Mouse (Mus musculus) heart, embryonic 11.5 days (tissue): ENCODE results near the gene Mob2. TPM values are rescaled to one million over a fixed set of nuclear protein-coding genes. Genes with fewer than 3 reads are reported as not detected.

Experiments
- ATAC-seq: fragments of 200-750 bp; cut with Nextera tagmentation; replicated peaks from 2 replicates; pipeline ENCODE4 v1.8.0; 2017; ENCODE audit warnings: moderate library complexity; ENCODE audit not compliant: insufficient number of reproducible peaks, low FRiP score, low TSS enrichment
- H3K27ac ChIP-seq: fragments of 300-500 bp; sonication (generic); 2 replicates; pipeline ENCODE4 v1.5.1; 2014; ENCODE audit warnings: mild to moderate bottlenecking, low read depth, low read length
- H3K27me3 ChIP-seq: fragments of 300-500 bp; sonication (generic); 2 replicates; pipeline ENCODE4 v1.6.1; 2014; ENCODE audit warnings: mild to moderate bottlenecking, low read length, mixed read lengths; ENCODE audit not compliant: control insufficient read depth, insufficient read depth
- H3K36me3 ChIP-seq: fragments of 300-500 bp; sonication (generic); 2 replicates; pipeline ENCODE4 v1.6.1; 2014; ENCODE audit warnings: mild to moderate bottlenecking, low read length, moderate library complexity, mixed read lengths; ENCODE audit not compliant: control insufficient read depth, insufficient read depth
- H3K4me1 ChIP-seq: fragments of 300-500 bp; sonication (generic); 2 replicates; pipeline ENCODE4 v1.6.1; 2014; ENCODE audit warnings: low read length; ENCODE audit not compliant: control insufficient read depth, insufficient read depth
- H3K4me2 ChIP-seq: fragments of 300-500 bp; sonication (generic); 2 replicates; pipeline ENCODE4 v1.6.1; 2014; ENCODE audit warnings: mild to moderate bottlenecking, moderate library complexity
- H3K4me3 ChIP-seq: fragments of 300-500 bp; sonication (generic); 2 replicates; pipeline ENCODE4 v1.5.1; 2014; ENCODE audit warnings: low read depth, low read length
- H3K9ac ChIP-seq: fragments of 300-500 bp; sonication (generic); 2 replicates; pipeline ENCODE4 v1.6.1; 2014; ENCODE audit warnings: mild to moderate bottlenecking, low read depth, low read length, moderate library complexity
- H3K9me3 ChIP-seq: fragments of 300-500 bp; sonication (generic); replicated peaks from 2 replicates; pipeline ENCODE4 v1.6.1; 2016; ENCODE audit warnings: low read length; ENCODE audit not compliant: control insufficient read depth
- WGBS: fragments of 180-500 bp; shearing (Covaris S2); extraction: QIAGEN DNeasy Blood & Tissue Kit; methylation state at CpG from one replicate; pipeline ENCODE4 v1.1.7; 2014; ENCODE audit not compliant: insufficient replicate concordance; 5-methylcytosine and 5-hydroxymethylcytosine counted together
- polyA plus RNA-seq: library from polyadenylated mRNA; unstranded; fragments of >200 nt; fragmentation: Nextera tagmentation; extraction: Ambion mirVana; gene quantifications from 2 replicates; pipeline ENCODE4 v1.2.1, GENCODE M21; 2014

Gene Mob2
- polyA plus RNA-seq, 1 experiment from 2014 or later: 50.3 TPM

DNA sequence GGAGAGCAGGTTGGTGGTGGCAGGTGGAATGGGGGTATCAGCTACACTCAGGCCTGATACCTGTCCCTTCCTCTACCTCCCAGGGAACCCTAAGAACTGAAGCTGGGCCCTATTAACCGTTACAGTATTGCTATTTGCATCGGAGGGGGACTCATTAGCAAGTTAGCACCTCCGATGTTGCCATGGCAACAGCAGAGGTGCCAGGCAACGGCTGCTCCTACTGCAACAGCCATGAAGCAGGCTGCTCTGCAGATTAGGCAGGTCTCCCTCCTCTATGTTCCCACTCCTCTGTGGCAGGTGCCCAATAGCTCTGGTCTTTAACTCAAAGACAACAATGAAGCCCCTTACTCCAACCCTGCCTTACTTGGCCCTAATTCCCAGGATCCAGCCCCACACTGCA is 31.0 kb upstream of the Mob2 start:
- H3K4me3 ChIP-seq: no peak overlapping the region
- no peak overlapping the region for H3K4me2 ChIP-seq
- H3K9me3 ChIP-seq: no peaks in the 10 kb centered on the region
- 0 out of 2 replicates have a peak overlapping the region, but pooled peaks have one; percentile 18 for H3K9ac ChIP-seq
- no peak overlapping the region for H3K27ac ChIP-seq
- no peak for ATAC-seq
- H3K36me3 ChIP-seq: no peaks in the 10 kb centered on the region
- 11% methylated on average over 4 of the region's 4 CpGs for WGBS
- peaks cover 43% of the 10 kb centered on the region for H3K27me3 ChIP-seq
- H3K4me1 ChIP-seq: peaks cover 50% of the 10 kb centered on the region

DNA sequence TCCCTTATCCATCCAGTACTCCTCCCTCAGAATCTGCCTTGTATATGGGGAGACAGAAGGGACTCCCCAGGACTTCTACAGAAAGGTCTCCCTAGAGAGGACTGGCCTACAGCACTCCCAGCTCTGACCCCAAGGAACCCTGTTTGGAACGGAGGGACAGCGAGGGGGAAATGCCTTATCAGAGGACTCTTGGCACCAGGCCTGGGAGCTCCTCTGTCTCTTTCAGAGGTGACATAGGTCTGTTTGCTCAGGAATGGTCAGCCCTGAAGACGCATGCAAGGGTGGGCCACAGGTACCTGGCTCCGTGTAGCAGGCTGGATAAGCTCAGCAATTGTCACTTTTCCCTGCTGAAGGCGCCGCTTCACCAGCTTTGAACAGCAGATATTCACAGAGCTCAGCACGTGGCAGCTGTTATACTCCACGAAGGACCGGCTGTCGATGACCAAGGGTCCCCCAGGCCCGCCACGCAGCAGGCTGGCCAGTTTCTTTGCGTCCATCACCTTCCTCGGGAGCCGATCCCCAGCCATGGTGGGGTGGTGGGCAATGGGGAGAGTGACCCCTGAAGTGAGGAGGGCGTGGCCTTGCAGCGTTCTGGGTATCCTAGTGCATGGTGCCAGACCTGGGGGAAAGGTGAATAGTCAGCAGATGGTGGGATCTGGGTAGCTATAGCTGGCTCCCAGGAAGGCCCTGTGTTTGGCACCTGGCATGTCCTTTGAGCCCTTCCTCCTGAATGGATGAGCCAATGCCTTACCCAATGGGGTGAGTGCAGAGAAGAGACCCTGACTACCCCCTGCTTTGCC is 29.0 kb upstream of the Mob2 start:
- WGBS: 52% methylated on average over 17 of the region's 17 CpGs
- Histone ChIP-seq H3K27ac (0 out of 2 replicates have a peak overlapping the region, but pooled peaks have one; percentile 10), H3K9me3 (no peaks in the 10 kb centered on the region), H3K4me1 (peaks cover 50% of the 10 kb centered on the region), H3K9ac (peak overlapping the region; percentile 39; the same call in 1 of the 2 replicates), H3K4me2 (no peak overlapping the region), H3K4me3 (no peak overlapping the region), H3K27me3 (peaks cover 30% of the 10 kb centered on the region), H3K36me3 (no peaks in the 10 kb centered on the region)
- no peak for ATAC-seq

DNA sequence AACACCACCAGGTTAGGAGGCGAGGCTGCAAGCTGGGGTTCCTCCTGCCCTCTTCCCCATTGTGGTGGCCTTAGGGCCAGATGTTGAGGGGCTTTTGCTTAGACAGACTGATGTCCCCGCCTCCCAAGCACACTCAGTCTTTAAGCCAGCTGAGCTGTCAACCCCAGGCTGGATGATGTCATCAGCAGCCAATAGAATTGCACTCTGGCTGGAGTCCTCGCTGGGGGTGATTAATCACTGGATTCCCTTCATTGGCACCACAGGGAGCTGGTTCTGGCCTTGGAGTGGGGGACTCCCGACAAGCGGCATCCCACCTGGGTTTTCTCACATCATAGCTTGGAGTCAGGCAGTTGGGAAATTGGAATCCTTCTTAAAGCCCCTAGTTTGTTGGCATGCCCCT is 28.0 kb upstream of the Mob2 start:
- Histone ChIP-seq H3K9ac (0 out of 2 replicates have a peak overlapping the region, but pooled peaks have one; percentile 1), H3K4me3 (no peak overlapping the region), H3K4me2 (peak overlapping the region; percentile 40), H3K4me1 (peaks cover 57% of the 10 kb centered on the region), H3K27ac (no peak overlapping the region), H3K36me3 (no peaks in the 10 kb centered on the region), H3K9me3 (no peaks in the 10 kb centered on the region), H3K27me3 (peaks cover 24% of the 10 kb centered on the region)
- WGBS: 9% methylated on average over 5 of the region's 5 CpGs
- ATAC-seq: 0 out of 2 replicates have a peak, but pooled peaks have one; percentile 29

DNA sequence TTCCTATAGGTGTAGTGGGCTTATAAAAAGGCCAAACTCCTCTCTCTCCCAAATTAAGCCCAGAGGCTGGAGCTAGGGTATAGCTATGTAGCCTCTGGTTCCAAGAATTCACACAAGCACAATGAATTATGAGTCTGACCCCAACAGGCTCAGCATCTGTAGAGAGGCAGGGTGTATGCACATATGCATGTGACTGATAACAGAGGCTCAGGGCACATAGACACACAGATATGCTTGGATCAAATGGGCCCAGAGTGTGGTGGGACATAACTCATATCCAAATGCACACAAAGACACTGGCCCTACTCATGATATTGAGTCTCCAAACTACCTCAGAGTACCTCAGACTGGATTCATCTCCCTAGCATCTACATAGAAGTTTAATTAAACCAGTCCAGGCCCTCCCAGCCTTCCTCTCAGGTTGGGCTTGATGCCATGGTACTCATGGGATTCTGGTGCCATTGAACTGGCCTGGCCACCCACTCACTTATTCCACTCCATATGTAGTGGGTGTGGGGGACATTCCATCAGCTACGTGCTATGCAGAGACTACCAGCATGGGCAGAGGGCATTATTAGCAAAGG is 26.3 kb upstream of the Mob2 start:
- peaks cover 29% of the 10 kb centered on the region for H3K27me3 ChIP-seq
- H3K9me3 ChIP-seq: no peaks in the 10 kb centered on the region
- H3K4me1 ChIP-seq: peaks cover 48% of the 10 kb centered on the region
- H3K4me2 ChIP-seq: peak overlapping the region; percentile 34
- H3K36me3 ChIP-seq: peaks cover under 1% of the 10 kb centered on the region; the same call in 1 of the 2 replicates
- no peak overlapping the region for H3K9ac ChIP-seq
- no peak overlapping the region for H3K4me3 ChIP-seq
- WGBS: 78% methylated on average over 1 of the region's 1 CpGs
- peak; percentile 80 for ATAC-seq
- peak overlapping the region; percentile 82 for H3K27ac ChIP-seq

DNA sequence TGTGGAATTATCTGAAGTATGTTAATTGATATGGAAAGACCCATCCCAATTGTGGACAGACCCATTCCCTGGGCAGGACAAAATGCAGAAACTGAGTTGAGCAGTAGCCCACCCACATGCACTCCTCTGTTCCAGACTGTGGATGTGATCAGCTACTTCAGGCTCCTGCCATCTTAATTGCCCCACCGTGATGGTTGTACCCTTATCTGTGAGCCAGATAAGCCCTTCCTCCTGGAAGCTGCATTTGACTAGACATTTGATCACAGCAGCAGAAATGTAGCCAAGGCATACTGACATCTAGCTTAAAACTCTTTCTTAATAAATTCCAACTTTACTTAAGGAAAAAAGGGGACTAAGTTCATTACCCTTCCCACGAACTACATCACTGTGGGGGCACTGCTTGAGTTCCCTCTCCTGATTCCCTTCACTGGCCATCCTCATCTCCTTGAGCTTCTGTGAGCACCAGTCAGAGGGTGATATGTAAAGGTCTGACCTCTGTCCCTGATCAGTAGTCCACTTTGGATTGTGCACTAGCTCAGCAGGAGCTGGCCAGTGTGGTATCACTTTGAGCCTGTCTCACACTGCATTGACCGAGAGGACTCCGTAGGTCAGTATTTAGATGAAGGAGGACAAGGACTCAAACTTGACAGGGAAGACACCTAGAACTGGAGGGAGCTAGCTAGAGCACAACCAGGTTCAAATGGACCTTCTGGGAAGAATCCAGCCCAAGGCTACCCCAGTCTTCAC is 25.5 kb upstream of the Mob2 start:
- peak overlapping the region; percentile 34 for H3K4me2 ChIP-seq
- H3K4me1 ChIP-seq: peaks cover 46% of the 10 kb centered on the region
- H3K27ac ChIP-seq: peak overlapping the region; percentile 82
- no peak overlapping the region for H3K4me3 ChIP-seq
- H3K36me3 ChIP-seq: peaks cover 2% of the 10 kb centered on the region; the same call in 1 of the 2 replicates
- no peak for ATAC-seq
- WGBS: 49% methylated on average over 4 of the region's 4 CpGs
- no peaks in the 10 kb centered on the region for H3K9me3 ChIP-seq
- H3K9ac ChIP-seq: no peak overlapping the region
- H3K27me3 ChIP-seq: peaks cover 33% of the 10 kb centered on the region

DNA sequence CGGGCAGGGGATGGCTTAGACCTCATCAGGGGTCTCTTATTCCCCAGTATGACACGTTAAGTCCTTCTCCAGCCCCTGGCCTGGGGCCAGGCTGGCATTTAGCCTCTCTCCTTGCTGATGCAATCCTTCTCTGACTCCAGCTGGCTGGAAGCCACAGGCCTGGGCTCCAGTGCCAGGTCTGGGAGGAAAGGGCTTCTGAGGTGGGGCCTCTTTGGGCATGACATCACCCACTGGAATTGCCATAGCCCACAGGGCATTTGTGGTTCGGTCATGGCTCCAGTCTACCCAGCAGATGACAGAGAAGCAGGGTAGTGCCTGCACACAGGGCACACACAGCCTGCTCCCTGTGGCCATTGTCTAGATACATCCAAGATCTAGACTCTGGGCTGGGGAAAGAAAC is 24.0 kb upstream of the Mob2 start:
- H3K36me3 ChIP-seq: peaks cover 2% of the 10 kb centered on the region; the same call in 1 of the 2 replicates
- no peak overlapping the region for H3K9ac ChIP-seq
- H3K27ac ChIP-seq: no peak overlapping the region

DNA sequence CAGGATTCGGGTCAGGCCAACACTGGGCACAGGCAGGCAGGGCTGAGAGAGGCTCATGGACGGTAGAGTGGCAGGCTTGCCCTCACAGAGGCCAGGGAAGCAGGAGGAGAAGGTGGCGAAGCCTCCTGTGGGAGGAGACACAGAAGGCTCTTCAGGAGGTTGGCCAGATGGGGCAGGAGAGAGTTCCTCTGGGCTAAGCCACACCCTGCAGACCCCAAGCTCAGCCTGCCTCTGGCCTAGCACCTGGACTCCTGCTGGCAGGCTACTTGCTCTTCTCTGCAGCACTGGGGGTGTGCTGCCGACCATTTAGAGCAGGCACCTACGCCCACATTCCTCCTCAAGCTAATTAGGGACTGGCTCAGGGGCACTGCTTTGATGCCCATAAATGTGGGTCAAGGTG is 23.5 kb upstream of the Mob2 start:
- H3K4me2 ChIP-seq: no peak overlapping the region
- H3K27me3 ChIP-seq: peaks cover 43% of the 10 kb centered on the region
- H3K9me3 ChIP-seq: no peaks in the 10 kb centered on the region
- H3K4me1 ChIP-seq: peaks cover 34% of the 10 kb centered on the region
- no peak overlapping the region for H3K9ac ChIP-seq
- 32% methylated on average over 5 of the region's 5 CpGs for WGBS
- peaks cover 2% of the 10 kb centered on the region; the same call in 1 of the 2 replicates for H3K36me3 ChIP-seq
- H3K4me3 ChIP-seq: no peak overlapping the region
- no peak overlapping the region for H3K27ac ChIP-seq
- ATAC-seq: no peak

More for the DNA sequence above, 24.0 kb upstream of the Mob2 start:
- no peak for ATAC-seq
- WGBS: 62% methylated on average over 3 of the region's 3 CpGs
- peaks cover 39% of the 10 kb centered on the region for H3K27me3 ChIP-seq
- H3K9me3 ChIP-seq: no peaks in the 10 kb centered on the region
- no peak overlapping the region for H3K4me2 ChIP-seq
- no peak overlapping the region for H3K4me3 ChIP-seq
- peaks cover 38% of the 10 kb centered on the region for H3K4me1 ChIP-seq

DNA sequence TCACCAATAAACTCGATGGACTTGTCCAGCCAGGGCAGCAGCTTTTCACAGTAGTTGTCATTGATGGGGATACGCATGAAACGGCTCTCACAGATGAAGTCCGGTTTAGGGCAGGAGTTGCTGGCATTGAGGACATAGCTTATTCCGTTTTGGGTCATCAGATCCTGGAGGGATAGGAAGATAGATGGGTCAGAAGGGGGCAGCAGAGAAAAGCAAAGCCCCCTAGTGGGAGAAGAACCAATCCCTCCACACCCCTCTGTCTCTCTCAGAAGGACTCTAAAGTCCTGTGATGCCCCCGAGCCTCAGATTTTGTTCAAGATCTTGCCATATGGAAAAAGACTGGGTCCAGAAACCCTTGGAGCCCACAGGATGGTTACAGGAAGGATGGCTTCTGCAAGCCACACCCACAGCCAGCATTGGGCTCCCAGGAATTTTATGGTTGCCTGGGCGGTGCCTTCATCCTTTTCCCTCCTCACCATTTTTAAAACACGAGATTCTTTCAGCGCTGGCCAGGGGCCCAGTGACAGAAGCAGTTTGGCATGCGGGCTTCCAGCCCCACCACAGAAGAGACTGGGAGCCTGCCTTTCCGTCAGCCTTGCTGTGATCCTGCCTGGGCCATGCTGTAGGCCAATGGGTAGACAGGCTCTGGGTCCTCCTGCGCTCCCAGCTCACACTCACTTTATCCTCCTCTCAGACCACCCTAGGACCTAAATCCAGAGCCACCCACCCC is 22.9 kb upstream of the Mob2 start:
- 38% methylated on average over 12 of the region's 12 CpGs for WGBS
- H3K4me1 ChIP-seq: peaks cover 27% of the 10 kb centered on the region
- no peak overlapping the region for H3K4me3 ChIP-seq
- no peak overlapping the region for H3K4me2 ChIP-seq
- H3K27me3 ChIP-seq: peaks cover 44% of the 10 kb centered on the region
- peaks cover 2% of the 10 kb centered on the region; the same call in 1 of the 2 replicates for H3K36me3 ChIP-seq
- H3K27ac ChIP-seq: no peak overlapping the region
- ATAC-seq: 0 out of 2 replicates have a peak, but pooled peaks have one; percentile 24
- H3K9me3 ChIP-seq: no peaks in the 10 kb centered on the region
- no peak overlapping the region for H3K9ac ChIP-seq
